Mouse (Mus musculus) embryo, embryonic 10.5 days (tissue): ENCODE results near the gene Msantd3.

Source experiments
- DNase-seq: peaks from one replicate; pipeline ENCODE4 v3.0.0-alpha.2; 2015; ENCODE audit warnings: low spot score

The Msantd3 gene

GRCm38 (mm10) chr4:48609485-48609884, 69.8 kb downstream of the Msantd3 start:
- no peak for DNase-seq

GRCm38 (mm10) chr4:48610251-48610650, 70.5 kb downstream of the Msantd3 start:
- DNase-seq = no peak
